Mouse (Mus musculus) ES-E14 (cell line): Measurements from ENCODE around the gene Igfals. TPM values are rescaled to one million over a fixed set of nuclear protein-coding genes. Genes with fewer than 3 reads are reported as not detected.

ENCODE experiments used
- DNase-seq: peaks from one replicate; pipeline ENCODE4 v3.0.0-alpha.2; 2013; ENCODE audit warnings: low read depth, low spot score
- H3K27ac ChIP-seq: 2 replicates; pipeline ENCODE4 v1.5.1; 2012; ENCODE audit warnings: low read depth, mild to moderate bottlenecking, low read length, moderate library complexity, mixed read lengths; ENCODE audit not compliant: poor library complexity, insufficient read depth, severe bottlenecking
- H3K36me3 ChIP-seq: 2 replicates; pipeline ENCODE4 v1.6.1; 2012; ENCODE audit warnings: mild to moderate bottlenecking, low read length, moderate library complexity, mixed read lengths; ENCODE audit not compliant: control insufficient read depth, poor library complexity, insufficient read depth, severe bottlenecking
- H3K4me1 ChIP-seq, 2 experiments: fragments of 150-350 bp in 1 of 2; sonication (generic) in 1 of 2; 2 replicates each; pipeline ENCODE4 v1.6.1; 2012; ENCODE audit warnings: low read length in 2 of 2, mild to moderate bottlenecking in 1 of 2, mixed read lengths in 1 of 2; ENCODE audit not compliant: control insufficient read depth in 2 of 2, insufficient read depth in 2 of 2, poor library complexity in 1 of 2
- H3K4me3 ChIP-seq, 2 experiments: fragments of 150-350 bp in 1 of 2; sonication (generic) in 1 of 2; 2 replicates each; pipeline ENCODE4 v1.5.1; 2012; ENCODE audit warnings: low read length in 2 of 2, low read depth in 1 of 2, mild to moderate bottlenecking in 1 of 2, mixed read lengths in 1 of 2; ENCODE audit not compliant: insufficient read depth in 1 of 2, poor library complexity in 1 of 2, severe bottlenecking in 1 of 2
- H3K9ac ChIP-seq: 2 replicates; pipeline ENCODE4 v1.6.1; 2012; ENCODE audit warnings: low read depth, mild to moderate bottlenecking, low read length, mixed read lengths; ENCODE audit not compliant: poor library complexity, insufficient read depth, severe bottlenecking
- H3K9me3 ChIP-seq: fragments of 150-350 bp; sonication (generic); 2 replicates; pipeline ENCODE4 v1.6.1; 2012; ENCODE audit warnings: low read depth, mild to moderate bottlenecking, low read length; ENCODE audit not compliant: control insufficient read depth, insufficient read depth
- CHD2 ChIP-seq: IDR thresholded peaks from 2 replicates; pipeline ENCODE4 v1.6.1; 2014; ENCODE audit warnings: mild to moderate bottlenecking, low read depth, low read length, inconsistent platforms
- HCFC1 ChIP-seq: IDR thresholded peaks from 2 replicates; pipeline ENCODE4 v1.6.1; 2012; ENCODE audit warnings: low read length, inconsistent platforms, borderline replicate concordance; ENCODE audit not compliant: insufficient read depth
- MAFK ChIP-seq: IDR thresholded peaks from 2 replicates; pipeline ENCODE4 v1.6.1; 2014; ENCODE audit warnings: mild to moderate bottlenecking, low read depth, low read length, inconsistent platforms; ENCODE audit not compliant: insufficient read depth
- ZC3H11A ChIP-seq: IDR thresholded peaks from 2 replicates; pipeline ENCODE4 v1.6.1; 2012; ENCODE audit warnings: low read depth, mild to moderate bottlenecking, inconsistent platforms, low read length, borderline replicate concordance
- ZNF384 ChIP-seq: IDR thresholded peaks from 2 replicates; pipeline ENCODE4 v1.6.1; 2012; ENCODE audit warnings: low read depth, low read length, inconsistent platforms
- in situ Hi-C, 2 experiments: fragments of 600-800 bp; cut with MboI; formaldehyde crosslinking; loops; one replicate each; pipeline ENCODE4 v1.15.1; 2025; ENCODE audit warnings: low sequenced_read_pairs in 2 of 2, inconsistent platforms in 1 of 2; ENCODE audit not compliant: unreplicated experiment in 2 of 2
- total RNA-seq: library from RNA; depleted of rRNA; stranded (reverse); fragments of 300-350 nt; gene quantifications from 2 replicates; pipeline ENCODE4 v1.2.3, GENCODE M21; 2012

The Igfals gene
- total RNA-seq, 1 experiment, result 2.5 TPM

- no peaks in the 10 kb centered on the region for H3K9me3 ChIP-seq
- peak overlapping the region in 1 of 2 experiments; percentile 24; a peak in 1 of 4 replicates for H3K4me3 ChIP-seq
- peaks cover 3 to 24% of the 10 kb centered on the region in 2 experiments; a peak in 2 of 4 replicates for H3K4me1 ChIP-seq
- no peak overlapping the region for H3K27ac ChIP-seq
- TF ChIP-seq HCFC1 (no peak), ZC3H11A (0 out of 2 replicates have a peak, but pooled peaks have one; percentile 11), CHD2 (no peak)
- in situ Hi-C loops, result no loop called here
- H3K36me3 ChIP-seq, result peaks cover 16% of the 10 kb centered on the region; the same call in 1 of the 2 replicates
- H3K9ac ChIP-seq, result no peak overlapping the region
- DNase-seq, result no peak
Measured at GRCm38 (mm10) chr17:24881738-24882440, 16.1 kb downstream of the Igfals start.

- H3K4me3 ChIP-seq, result no peak overlapping the region
- no peak for TF ChIP-seq MAFK
- TF ChIP-seq ZNF384, result no peak
- TF ChIP-seq HCFC1, result no peak
- TF ChIP-seq ZC3H11A, result no peak
- no peak for TF ChIP-seq CHD2
- H3K36me3 ChIP-seq, result peaks cover 21% of the 10 kb centered on the region
- peaks cover 0 to 11% of the 10 kb centered on the region in 2 experiments; a peak in 2 of 4 replicates for H3K4me1 ChIP-seq
- DNase-seq, result no peak
- no peak overlapping the region for H3K27ac ChIP-seq
- in situ Hi-C loops, result no loop called here
- no peaks in the 10 kb centered on the region for H3K9me3 ChIP-seq
- no peak overlapping the region for H3K9ac ChIP-seq
Measured at GRCm38 (mm10) chr17:24884391-24884790, 18.6 kb downstream of the Igfals start.

- no peaks in the 10 kb centered on the region for H3K9me3 ChIP-seq
- H3K9ac ChIP-seq, result peak overlapping the region; percentile 82
- in situ Hi-C loops, result no loop called here
- DNase-seq, result no peak
- H3K36me3 ChIP-seq, result peaks cover 26% of the 10 kb centered on the region
- H3K4me3 ChIP-seq, result peak overlapping the region; percentile 74 to 90
- H3K4me1 ChIP-seq, result peaks cover 0 to 12% of the 10 kb centered on the region in 2 experiments; a peak in 2 of 4 replicates
- TF ChIP-seq MAFK, result no peak
- TF ChIP-seq ZC3H11A, result no peak
- no peak for TF ChIP-seq CHD2
- no peak for TF ChIP-seq HCFC1
- no peak for TF ChIP-seq ZNF384
- no peak overlapping the region; the same call in 1 of the 2 replicates for H3K27ac ChIP-seq
Measured at GRCm38 (mm10) chr17:24885356-24886133, 19.7 kb downstream of the Igfals start.

- peaks cover 0 to 11% of the 10 kb centered on the region in 2 experiments; a peak in 2 of 4 replicates for H3K4me1 ChIP-seq
- H3K9me3 ChIP-seq, result no peaks in the 10 kb centered on the region
- H3K9ac ChIP-seq, result peak within 1 kb of the TSS; percentile 86
- peak within 1 kb of the TSS; percentile 88 to 90 for H3K4me3 ChIP-seq
- peak within 1 kb of the TSS; percentile 28; the same call in 1 of the 2 replicates for H3K27ac ChIP-seq
- in situ Hi-C loops, result no loop called here
- peak; percentile 98 for DNase-seq
- TF ChIP-seq HCFC1 (peak; percentile 60; the same call in 1 of the 2 replicates), MAFK (no peak), ZNF384 (peak; percentile 88), CHD2 (peak; percentile 99), ZC3H11A (no peak)
- peaks cover 34% of the 10 kb centered on the region for H3K36me3 ChIP-seq
Measured at GRCm38 (mm10) chr17:24886134-24886931, 20.5 kb downstream of the Igfals start, which contains the start of the genes Nubp2 and Spsb3. Nubp2 (minus strand) TSS chr17:24886349. Spsb3 (plus strand) TSS chr17:24886643.
